Mouse (Mus musculus): Measurements from ENCODE around the gene Emilin2. TPM values are rescaled to one million over a fixed set of nuclear protein-coding genes. Genes with fewer than 3 reads are reported as not detected.

Gene Emilin2
- polyA plus RNA-seq, 1 experiment from 2014 or later = 45.4 TPM

- H3K4me1 ChIP-seq (ENCODE audit: control insufficient read depth in 2 of 2, insufficient read depth in 2 of 2, low read length in 2 of 2) = peaks cover 2 to 15% of the 10 kb centered on the region in 2 experiments; a peak in 1 of 4 replicates
- WGBS = 82% methylated on average over 9 of the region's 9 CpGs
- no peak for ATAC-seq (ENCODE audit: insufficient number of reproducible peaks, insufficient read depth, low FRiP score, low read depth)
Measured at GRCm38 (mm10) chr17:71203998-71204808, 107.6 kb downstream of the Emilin2 start.

More at GRCm38 (mm10) chr17:71203998-71204808, 107.6 kb downstream of the Emilin2 start:
- H3K9me3 ChIP-seq (ENCODE audit: control insufficient read depth, low read length) = peaks cover 4% of the 10 kb centered on the region; the same call in 1 of the 2 replicates
- no peaks in the 10 kb centered on the region for H3K27me3 ChIP-seq (ENCODE audit: control insufficient read depth, insufficient read depth, low read length)
- no peaks in the 10 kb centered on the region for H3K36me3 ChIP-seq (ENCODE audit: control insufficient read depth, insufficient read depth, low read length)
- no peak overlapping the region for H3K4me3 ChIP-seq (ENCODE audit: control insufficient read depth in 1 of 2, insufficient read depth in 1 of 2, low read depth in 1 of 2, low read length in 2 of 2)
- no peak overlapping the region for H3K4me2 ChIP-seq (ENCODE audit: low read length)
- H3K9ac ChIP-seq (ENCODE audit: low read length) = no peak overlapping the region
- H3K27ac ChIP-seq (replicated peaks in 1 of 2; ENCODE audit: control insufficient read depth in 1 of 2, insufficient read depth in 1 of 2, low read depth in 2 of 2, low read length in 2 of 2) = no peak overlapping the region

Other genes with a start within 250 kb of the Emilin2 start
- gene Lpin2, start 129.4 kb downstream of the Emilin2 start, polyA plus RNA-seq (2014; fragmentation: Nextera tagmentation; extraction: Ambion mirVana) = 15.2 and 15.5 TPM in 2 replicates
- gene Gm4707, start 147.9 kb upstream of the Emilin2 start, polyA plus RNA-seq (2014; fragmentation: Nextera tagmentation; extraction: Ambion mirVana) = 3.4 and 3.7 TPM in 2 replicates
- 41.7 and 49.1 TPM in 2 replicates for gene Smchd1, start 163.4 kb upstream of the Emilin2 start, polyA plus RNA-seq (2014; fragmentation: Nextera tagmentation; extraction: Ambion mirVana)
- gene Ndc80, start 214.9 kb upstream of the Emilin2 start, polyA plus RNA-seq (2014; fragmentation: Nextera tagmentation; extraction: Ambion mirVana) = 31.7 and 35.2 TPM in 2 replicates
- gene Spdya, start 240.1 kb upstream of the Emilin2 start, polyA plus RNA-seq (2014; fragmentation: Nextera tagmentation; extraction: Ambion mirVana) = 0.55 and 0.62 TPM in 2 replicates

All from heart, embryonic 14.5 days (tissue).